Mouse (Mus musculus) embryonic facial prominence, embryonic 11.5 days (tissue): ENCODE results near the gene Snd1. TPM values are rescaled to one million over a fixed set of nuclear protein-coding genes. Genes with fewer than 3 reads are reported as not detected.

Experiments used
- ATAC-seq: fragments of 200-750 bp; cut with Nextera tagmentation; replicated peaks from 2 replicates; pipeline ENCODE4 v1.8.0; 2017; ENCODE audit warnings: low read depth; ENCODE audit not compliant: insufficient number of reproducible peaks, low FRiP score, low TSS enrichment
- DNase-seq: peaks from one replicate; pipeline ENCODE4 v3.0.0-alpha.2; 2015; ENCODE audit warnings: low spot score
- H3K27ac ChIP-seq: fragments of 300-500 bp; sonication (generic); replicated peaks from 2 replicates; pipeline ENCODE4 v1.5.1; 2014; ENCODE audit warnings: mild to moderate bottlenecking, low read depth, low read length, control low read depth
- H3K27me3 ChIP-seq: fragments of 300-500 bp; sonication (generic); 2 replicates; pipeline ENCODE4 v1.6.1; 2014; ENCODE audit warnings: mild to moderate bottlenecking, low read length, moderate library complexity, mixed read lengths; ENCODE audit not compliant: control insufficient read depth, insufficient read depth
- H3K36me3 ChIP-seq: fragments of 300-500 bp; sonication (generic); replicated peaks from 2 replicates; pipeline ENCODE4 v1.6.1; 2014; ENCODE audit warnings: low read depth, mild to moderate bottlenecking, low read length, moderate library complexity, mixed read lengths; ENCODE audit not compliant: control insufficient read depth, insufficient read depth
- H3K4me1 ChIP-seq: fragments of 300-500 bp; sonication (generic); 2 replicates; pipeline ENCODE4 v1.6.1; 2014; ENCODE audit warnings: low read length, mixed read lengths; ENCODE audit not compliant: control insufficient read depth, insufficient read depth
- H3K4me2 ChIP-seq: fragments of 300-500 bp; sonication (generic); 2 replicates; pipeline ENCODE4 v1.6.1; 2014; ENCODE audit warnings: low read depth, mild to moderate bottlenecking, control low read depth, low read length, moderate library complexity
- H3K4me3 ChIP-seq: fragments of 300-500 bp; sonication (generic); 2 replicates; pipeline ENCODE4 v1.5.1; 2014; ENCODE audit warnings: low read depth, low read length, control low read depth
- H3K9ac ChIP-seq: fragments of 300-500 bp; sonication (generic); replicated peaks from 2 replicates; pipeline ENCODE4 v1.6.1; 2014; ENCODE audit warnings: mild to moderate bottlenecking, control low read depth, low read length
- H3K9me3 ChIP-seq: fragments of 300-500 bp; sonication (generic); replicated peaks from 2 replicates; pipeline ENCODE4 v1.6.1; 2016; ENCODE audit warnings: mild to moderate bottlenecking, low read length, inconsistent platforms, mixed read lengths; ENCODE audit not compliant: control insufficient read depth
- WGBS: fragments of 180-500 bp; shearing (Covaris S2); extraction: QIAGEN DNeasy Blood & Tissue Kit; methylation state at CpG from one replicate; pipeline ENCODE4 v1.1.7; 2014; 5-methylcytosine and 5-hydroxymethylcytosine counted together
- polyA plus RNA-seq: library from polyadenylated mRNA; unstranded; fragments of >200 nt; fragmentation: Nextera tagmentation; extraction: Ambion mirVana; gene quantifications from 2 replicates; pipeline ENCODE4 v1.2.1, GENCODE M21; 2014

The Snd1 gene
- polyA plus RNA-seq = 92.6 and 103 TPM in 2 replicates

DNA sequence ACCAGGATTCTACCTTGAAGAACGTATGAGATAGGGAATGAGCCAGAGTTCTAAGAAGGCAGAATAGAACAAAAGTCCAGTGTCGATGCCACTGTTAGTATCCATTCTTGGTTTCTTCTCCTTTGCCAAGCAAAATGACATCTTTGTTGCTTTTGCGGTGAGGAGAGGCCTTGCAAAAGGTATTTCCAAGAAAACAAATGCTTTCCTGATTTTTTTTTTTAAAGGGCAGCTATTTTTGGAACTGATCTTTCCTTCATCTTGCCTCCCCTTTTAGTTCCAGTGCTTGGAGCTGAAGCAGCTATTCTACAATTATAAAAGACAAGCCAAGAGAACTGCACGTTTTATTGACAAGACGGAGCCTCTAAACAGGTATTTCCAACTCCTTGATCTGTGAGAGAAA is at the start of gene Snd1:
TSS of gene Snd1 (plus strand) at position 301 of the 400 bp plus-strand sequence.
- WGBS = 82% methylated on average over 5 of the region's 5 CpGs
- no peaks in the 10 kb centered on the region for H3K27me3 ChIP-seq
- H3K4me1 ChIP-seq = no peaks in the 10 kb centered on the region
- H3K4me3 ChIP-seq = no peak within 1 kb of the TSS
- ATAC-seq (no peak), DNase-seq (no peak)
- no peak within 1 kb of the TSS for H3K4me2 ChIP-seq
- H3K27ac ChIP-seq = no peak within 1 kb of the TSS
- H3K9ac ChIP-seq = no peak within 1 kb of the TSS
- no peaks in the 10 kb centered on the region for H3K36me3 ChIP-seq
- no peaks in the 10 kb centered on the region for H3K9me3 ChIP-seq

DNA sequence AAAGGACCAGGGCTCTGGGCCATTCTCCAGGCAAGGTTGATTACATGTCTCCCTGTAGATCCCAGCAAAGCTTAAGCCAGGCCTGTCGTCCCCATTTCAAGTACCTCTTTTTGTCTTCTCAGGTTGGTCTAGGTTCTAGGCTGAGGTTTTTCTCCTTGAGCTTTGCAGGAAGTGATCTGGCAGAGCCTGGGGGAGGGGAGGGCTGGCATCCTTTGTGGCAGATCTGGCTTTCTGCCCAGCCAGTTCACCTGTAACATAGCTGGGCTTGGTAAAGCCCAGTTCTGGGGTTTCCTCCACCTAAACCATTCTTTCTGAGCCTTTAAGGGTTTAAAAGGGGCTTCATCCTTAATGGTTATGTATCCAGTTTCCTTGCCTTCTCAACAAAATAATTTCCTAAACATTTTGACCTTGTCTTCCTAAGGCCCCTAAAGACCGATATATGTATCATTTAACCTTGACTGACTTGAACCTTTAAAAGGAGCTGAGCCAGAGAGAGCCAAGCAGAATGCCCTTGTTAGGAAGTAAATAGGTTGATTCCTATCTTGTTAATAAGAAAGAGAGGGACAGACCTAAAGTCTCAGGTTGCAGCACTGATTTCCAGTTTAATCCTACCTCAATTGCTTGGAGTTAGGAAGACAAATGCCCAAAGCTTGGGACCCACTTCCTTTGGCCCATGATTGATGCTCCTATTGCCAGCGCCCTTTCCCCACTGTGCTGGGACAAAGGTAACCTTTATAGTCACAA is 47.7 kb upstream of the Snd1 start, which contains the start of gene Fscn3:
TSS of gene Fscn3 (plus strand) at position 694 of the 744 bp plus-strand sequence.
- WGBS = 76% methylated on average over 3 of the region's 3 CpGs
- Histone ChIP-seq H3K27me3 (no peaks in the 10 kb centered on the region), H3K4me1 (no peaks in the 10 kb centered on the region), H3K36me3 (no peaks in the 10 kb centered on the region; the same call in 1 of the 2 replicates), H3K4me3 (no peak within 1 kb of the TSS), H3K9ac (no peak within 1 kb of the TSS), H3K27ac (no peak within 1 kb of the TSS), H3K4me2 (no peak within 1 kb of the TSS), H3K9me3 (no peaks in the 10 kb centered on the region)
- DNase-seq (no peak), ATAC-seq (no peak)

DNA sequence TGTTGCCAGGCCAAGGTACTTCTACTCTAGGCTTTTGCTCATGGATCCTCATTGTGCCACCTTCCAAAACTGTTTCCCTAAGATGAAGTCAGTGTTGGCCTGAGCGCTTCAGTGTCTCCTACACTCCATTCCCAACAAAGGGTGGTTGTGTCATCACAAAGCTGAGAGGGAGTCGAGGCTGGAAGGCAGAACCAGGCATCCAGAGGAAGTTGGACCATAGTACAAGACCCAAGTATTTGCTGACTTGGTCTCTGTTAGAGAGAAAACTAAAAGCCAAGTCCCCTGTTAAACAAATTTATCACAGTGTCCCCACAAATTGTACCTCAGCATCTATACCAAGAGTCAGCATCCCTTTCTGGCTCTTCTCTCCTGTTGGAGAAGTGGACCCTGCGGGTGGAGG is 46.6 kb upstream of the Snd1 start, which contains the start of gene Gcc1:
TSS of gene Gcc1 (minus strand) at position 101 of the 400 bp plus-strand sequence.
- Histone ChIP-seq H3K9me3 (no peaks in the 10 kb centered on the region), H3K9ac (no peak within 1 kb of the TSS), H3K4me2 (no peak within 1 kb of the TSS), H3K4me3 (no peak within 1 kb of the TSS), H3K4me1 (no peaks in the 10 kb centered on the region), H3K36me3 (no peaks in the 10 kb centered on the region; the same call in 1 of the 2 replicates), H3K27me3 (no peaks in the 10 kb centered on the region), H3K27ac (no peak within 1 kb of the TSS)
- DNase-seq (no peak), ATAC-seq (no peak)
- 87% methylated on average over 3 of the region's 3 CpGs for WGBS

GRCm38 (mm10) chr6:28429870-28430269 is 45.1 kb upstream of the Snd1 start:
- no peaks in the 10 kb centered on the region for H3K27me3 ChIP-seq
- DNase-seq (no peak), ATAC-seq (no peak)
- no peaks in the 10 kb centered on the region; the same call in 1 of the 2 replicates for H3K36me3 ChIP-seq
- H3K4me1 ChIP-seq = no peaks in the 10 kb centered on the region
- H3K9me3 ChIP-seq = no peaks in the 10 kb centered on the region
- H3K9ac ChIP-seq = no peak overlapping the region
- H3K4me2 ChIP-seq = no peak overlapping the region
- no peak overlapping the region for H3K4me3 ChIP-seq
- no peak overlapping the region for H3K27ac ChIP-seq
- 90% methylated on average over 11 of the region's 11 CpGs for WGBS

- no peak overlapping the region for H3K4me3 ChIP-seq
- 81% methylated on average over 10 of the region's 10 CpGs for WGBS
- no peaks in the 10 kb centered on the region for H3K9me3 ChIP-seq
- no peak for DNase-seq
- no peaks in the 10 kb centered on the region for H3K27me3 ChIP-seq
- H3K9ac ChIP-seq = no peak overlapping the region
- H3K27ac ChIP-seq = no peak overlapping the region
- no peak overlapping the region for H3K4me2 ChIP-seq
- H3K36me3 ChIP-seq = no peaks in the 10 kb centered on the region
- no peaks in the 10 kb centered on the region for H3K4me1 ChIP-seq
- ATAC-seq = no peak
These were observed 44.0 kb upstream of the Snd1 start for GRCm38 (mm10) chr6:28430795-28431537.

- Histone ChIP-seq H3K4me1 (no peaks in the 10 kb centered on the region), H3K4me2 (no peak overlapping the region), H3K9ac (no peak overlapping the region), H3K36me3 (no peaks in the 10 kb centered on the region), H3K27ac (no peak overlapping the region), H3K4me3 (no peak overlapping the region), H3K27me3 (no peaks in the 10 kb centered on the region), H3K9me3 (no peaks in the 10 kb centered on the region)
- ATAC-seq (no peak), DNase-seq (no peak)
- 71% methylated on average over 6 of the region's 6 CpGs for WGBS
These were observed 43.4 kb upstream of the Snd1 start for GRCm38 (mm10) chr6:28431538-28431855.

- H3K4me3 ChIP-seq = no peak overlapping the region
- peaks cover 18% of the 10 kb centered on the region for H3K27me3 ChIP-seq
- H3K9me3 ChIP-seq = no peaks in the 10 kb centered on the region
- 84% methylated on average over 7 of the region's 7 CpGs for WGBS
- H3K9ac ChIP-seq = no peak overlapping the region
- DNase-seq (no peak), ATAC-seq (no peak)
- no peak overlapping the region for H3K4me2 ChIP-seq
- H3K4me1 ChIP-seq = no peaks in the 10 kb centered on the region
- H3K36me3 ChIP-seq = no peaks in the 10 kb centered on the region
- no peak overlapping the region for H3K27ac ChIP-seq
These were observed 27.0 kb upstream of the Snd1 start for GRCm38 (mm10) chr6:28447937-28448336.

GRCm38 (mm10) chr6:28449253-28449652 is 25.7 kb upstream of the Snd1 start, which contains the start of gene Pax4:
Gene Pax4, minus strand, starts transcription at chr6:28449353.
- DNase-seq (no peak), ATAC-seq (no peak)
- H3K4me1 ChIP-seq = no peaks in the 10 kb centered on the region
- no peak within 1 kb of the TSS for H3K9ac ChIP-seq
- no peak within 1 kb of the TSS for H3K4me2 ChIP-seq
- peaks cover 18% of the 10 kb centered on the region for H3K27me3 ChIP-seq
- H3K9me3 ChIP-seq = no peaks in the 10 kb centered on the region
- no peak within 1 kb of the TSS for H3K4me3 ChIP-seq
- H3K27ac ChIP-seq = no peak within 1 kb of the TSS
- no peaks in the 10 kb centered on the region for H3K36me3 ChIP-seq
- WGBS = 74% methylated on average over 2 of the region's 2 CpGs
